Mouse (Mus musculus): ENCODE data around the gene Slc24a2.

The Slc24a2 gene

DNA sequence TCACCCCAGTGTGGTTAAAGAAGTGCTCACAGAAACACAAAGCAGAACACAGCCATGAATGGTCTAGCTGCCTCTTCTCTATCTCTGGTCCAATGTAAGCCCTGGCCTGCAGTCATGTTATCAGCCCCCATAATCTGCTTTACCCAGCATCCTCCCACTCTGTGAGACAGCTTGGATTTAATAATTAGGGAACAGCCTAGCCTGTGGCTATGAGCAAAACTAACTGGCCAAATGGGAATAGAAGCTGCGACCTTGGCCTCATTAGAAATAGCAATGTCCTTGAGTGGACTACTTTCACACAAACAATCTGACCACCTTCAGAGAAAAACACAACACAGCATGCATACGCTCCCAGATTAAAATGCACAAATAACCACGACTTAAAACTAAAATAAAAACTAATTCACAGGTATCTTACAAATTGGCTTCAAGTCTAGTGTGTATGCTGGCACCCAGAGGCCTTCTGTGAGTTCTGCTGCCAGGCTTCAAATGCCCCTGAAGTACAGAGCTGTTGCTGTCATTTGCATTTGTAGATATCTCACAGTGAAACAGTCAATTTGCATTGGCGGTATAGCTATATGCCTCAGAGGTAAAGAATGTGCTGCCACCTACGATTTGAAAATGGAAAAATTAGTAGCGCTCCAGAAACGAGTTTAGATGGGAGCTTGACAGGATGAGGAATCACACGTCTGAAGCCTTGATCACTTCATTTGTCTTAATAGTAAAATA lies 120.8 kb downstream of the Slc24a2 start:
- DNase-seq = no peak

DNA sequence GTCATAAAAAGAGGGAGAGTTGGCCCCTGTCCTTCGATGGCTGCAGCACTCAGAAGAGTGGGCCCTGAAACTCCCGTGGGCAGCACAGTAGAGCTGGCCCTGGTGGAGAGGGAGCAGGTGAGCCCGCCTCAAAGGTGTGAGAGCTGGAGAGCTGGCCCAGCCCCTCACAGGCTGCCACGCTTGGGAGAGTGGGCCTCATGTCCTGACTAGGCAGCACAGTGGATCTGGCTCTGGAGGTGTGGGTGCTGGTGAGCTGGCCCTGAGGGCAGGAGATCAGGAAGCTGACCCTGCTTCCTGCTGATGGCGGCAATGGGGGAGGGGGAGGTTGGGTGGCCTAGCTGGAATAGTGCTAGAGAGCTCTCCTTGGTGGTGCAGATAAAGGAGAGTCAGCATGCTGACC lies 129.3 kb downstream of the Slc24a2 start:
- no peak for DNase-seq

DNA sequence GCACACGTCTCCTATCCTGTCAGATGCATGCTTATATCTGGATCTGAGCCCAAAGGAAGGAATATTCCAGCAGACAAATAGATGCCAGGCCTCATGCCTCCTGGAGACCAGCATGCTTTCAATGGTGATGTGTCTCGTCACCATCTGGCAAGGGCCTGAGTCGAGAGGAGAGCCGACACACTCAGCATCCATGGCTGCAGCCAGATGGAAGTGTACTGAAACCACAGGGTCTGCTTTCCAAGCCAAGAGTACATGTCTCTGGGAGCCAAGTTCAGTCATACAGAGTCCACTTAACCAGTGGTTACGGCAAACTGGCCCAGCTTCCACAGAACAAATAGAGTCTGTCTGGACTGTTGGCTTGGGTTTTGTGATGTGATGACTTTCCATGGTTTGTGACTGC lies 134.1 kb downstream of the Slc24a2 start:
- DNase-seq = no peak

DNA sequence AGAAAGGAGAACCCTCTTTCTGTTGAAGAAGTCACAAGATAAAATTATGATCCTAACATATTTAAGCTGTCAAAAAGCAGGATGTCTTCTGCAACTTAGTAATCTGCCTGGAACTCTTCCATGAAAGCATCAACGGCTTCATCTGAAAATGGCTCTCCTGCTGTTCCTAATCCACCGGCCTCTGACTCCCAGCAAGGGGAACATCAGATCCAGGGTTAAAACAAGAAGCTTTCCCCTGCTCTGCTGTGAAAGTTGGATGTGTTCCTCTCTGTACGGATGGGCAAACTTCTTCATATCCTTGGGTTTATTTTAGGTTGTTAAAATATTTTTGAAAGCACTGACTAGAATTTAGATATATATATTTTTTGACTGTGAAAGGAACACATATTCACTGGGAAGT lies 136.7 kb downstream of the Slc24a2 start:
- no peak for DNase-seq

DNA sequence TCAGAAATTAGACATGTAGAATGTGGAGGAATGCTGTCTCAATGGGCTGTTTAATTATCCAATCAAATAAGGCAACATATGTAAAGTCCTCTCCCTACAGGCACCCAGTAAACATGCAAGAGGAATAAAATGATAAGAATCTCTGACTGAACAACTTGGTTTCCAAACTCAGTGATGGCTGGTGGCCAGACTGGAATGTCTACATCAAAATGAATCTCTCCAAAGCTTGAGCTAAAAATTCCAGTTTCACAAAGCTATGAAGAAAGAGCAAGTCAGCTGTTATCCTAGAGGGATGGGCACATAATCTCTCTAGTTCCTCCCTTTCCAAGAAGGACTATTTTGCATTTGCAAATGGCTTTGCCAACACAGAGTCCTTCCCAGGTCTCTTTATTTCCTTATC lies 139.4 kb downstream of the Slc24a2 start:
- no peak for DNase-seq

DNA sequence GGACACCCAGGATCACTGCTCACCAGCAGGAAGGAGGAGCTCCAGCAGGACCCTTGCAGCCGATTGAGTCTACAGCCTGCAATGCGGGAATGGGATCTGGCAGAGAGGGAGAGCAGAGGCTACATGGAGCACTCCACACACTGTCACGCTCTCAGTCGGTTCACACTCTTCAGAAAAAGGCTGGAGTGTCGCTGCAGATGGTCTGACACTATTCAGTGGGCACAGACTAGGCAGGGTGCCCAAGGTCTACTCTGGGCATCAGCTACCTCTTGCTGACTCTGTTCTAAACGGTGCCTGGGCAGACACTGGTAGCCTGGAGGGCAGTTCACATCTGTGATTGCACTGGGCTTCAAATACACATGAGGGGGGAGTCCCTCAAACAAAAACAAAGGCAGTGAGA lies 141.6 kb downstream of the Slc24a2 start:
- no peak for DNase-seq

DNA sequence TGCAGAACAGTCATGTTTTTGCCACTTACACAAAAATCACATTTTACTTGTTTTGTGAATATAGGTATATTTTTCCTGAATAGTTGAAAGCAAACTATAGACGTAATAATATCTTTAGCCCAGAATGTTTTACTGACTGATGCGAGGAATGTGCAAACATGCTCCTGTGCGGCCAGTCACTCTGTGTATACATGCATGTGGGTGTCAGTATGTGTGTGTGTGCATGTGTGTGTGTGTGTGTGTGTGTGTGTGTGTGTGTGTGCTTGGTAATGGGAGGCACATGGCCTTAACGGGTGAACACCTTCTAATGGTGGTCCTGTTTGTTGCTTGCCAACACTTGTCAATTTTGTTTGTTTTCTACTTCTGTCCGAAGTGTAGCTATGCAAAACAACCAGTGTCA lies 142.7 kb downstream of the Slc24a2 start:
- no peak for DNase-seq

DNA sequence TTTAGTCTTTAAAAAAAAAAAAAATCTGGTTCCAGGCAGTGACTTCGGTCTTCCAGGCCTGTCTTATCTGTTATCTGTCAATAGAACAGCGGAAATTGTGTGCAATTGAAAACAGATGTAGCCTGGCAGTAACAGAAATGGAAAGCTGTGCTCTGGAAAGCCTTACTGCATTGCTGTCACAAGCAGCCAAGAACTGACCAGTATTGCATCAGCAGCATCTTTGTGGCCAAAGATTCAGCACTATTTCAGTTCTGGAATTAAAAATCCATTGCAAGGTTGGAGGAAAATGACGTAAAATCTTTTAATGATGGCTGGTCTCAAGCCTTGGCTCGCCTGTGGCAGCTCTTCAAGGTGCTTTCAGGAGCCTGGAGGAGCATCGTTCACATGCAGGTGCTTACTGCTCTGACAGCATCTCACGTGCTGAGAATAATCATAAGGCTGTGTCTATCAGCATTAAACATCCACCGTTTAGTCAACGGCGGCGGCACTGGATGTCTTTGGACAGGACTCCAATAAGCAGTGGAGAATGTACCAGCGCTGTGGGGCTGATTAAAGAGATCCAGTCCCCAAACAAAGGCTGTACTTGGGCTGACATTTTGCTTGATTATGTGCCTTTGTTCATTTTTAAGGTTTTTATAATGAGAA lies 143.2 kb downstream of the Slc24a2 start:
- DNase-seq = no peak

DNA sequence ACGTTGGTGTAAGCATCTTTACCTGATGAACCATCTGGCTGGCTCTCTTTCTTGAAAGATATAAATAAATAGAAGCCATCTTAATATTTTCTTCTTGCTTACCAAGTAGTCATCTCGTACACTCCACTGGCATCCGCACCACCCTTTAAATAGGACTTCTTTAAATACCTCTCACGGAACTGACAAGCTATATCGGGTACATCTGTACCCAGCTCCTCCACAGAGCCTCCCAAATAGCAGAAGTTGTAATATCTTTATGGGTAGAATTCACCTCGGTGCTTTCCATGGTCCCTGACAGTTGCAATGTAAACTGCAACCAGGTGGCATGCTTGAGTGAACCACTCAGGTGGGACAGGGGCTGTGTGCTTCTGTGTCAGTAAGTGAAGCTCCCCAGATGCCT lies 149.0 kb downstream of the Slc24a2 start:
- no peak for DNase-seq

DNA sequence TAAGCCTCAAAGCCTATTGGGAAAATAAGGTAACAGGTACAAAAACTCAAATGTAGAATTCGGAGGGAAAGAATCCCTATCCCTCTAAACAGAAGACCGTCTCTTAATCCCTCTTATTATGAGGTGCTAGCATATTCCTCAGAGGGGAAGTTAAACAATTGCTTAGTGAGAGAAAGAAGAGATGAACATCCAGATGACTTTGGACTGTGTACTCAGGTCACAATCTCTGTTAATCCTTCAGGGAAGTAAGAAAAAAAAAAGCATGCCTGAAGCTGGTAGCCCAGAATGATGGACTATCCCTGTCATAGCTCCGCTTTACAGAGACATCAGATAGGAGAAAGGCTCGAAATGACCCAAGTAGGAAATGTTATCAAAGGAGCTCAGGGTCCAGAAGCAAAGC lies 151.0 kb downstream of the Slc24a2 start:
- DNase-seq = no peak

DNA sequence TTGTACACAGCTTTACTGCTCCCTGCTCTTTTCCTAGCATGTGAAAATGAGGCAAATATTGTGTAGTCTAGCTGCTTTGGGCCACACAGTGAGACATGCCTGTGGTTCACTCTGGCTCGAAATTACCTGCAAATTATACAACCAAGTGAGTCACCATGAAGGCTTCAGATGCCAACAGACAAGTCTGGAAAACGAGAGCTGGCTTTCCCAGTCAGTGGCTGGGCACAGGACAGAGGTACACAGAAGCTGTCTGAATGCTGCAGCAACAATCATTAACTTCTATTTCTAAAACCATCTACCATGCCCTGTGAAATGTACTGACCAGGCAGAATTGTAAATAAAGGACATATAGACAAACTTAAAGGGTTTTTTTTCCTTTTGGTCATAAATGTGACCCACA lies 151.6 kb downstream of the Slc24a2 start:
- no peak for DNase-seq

DNA sequence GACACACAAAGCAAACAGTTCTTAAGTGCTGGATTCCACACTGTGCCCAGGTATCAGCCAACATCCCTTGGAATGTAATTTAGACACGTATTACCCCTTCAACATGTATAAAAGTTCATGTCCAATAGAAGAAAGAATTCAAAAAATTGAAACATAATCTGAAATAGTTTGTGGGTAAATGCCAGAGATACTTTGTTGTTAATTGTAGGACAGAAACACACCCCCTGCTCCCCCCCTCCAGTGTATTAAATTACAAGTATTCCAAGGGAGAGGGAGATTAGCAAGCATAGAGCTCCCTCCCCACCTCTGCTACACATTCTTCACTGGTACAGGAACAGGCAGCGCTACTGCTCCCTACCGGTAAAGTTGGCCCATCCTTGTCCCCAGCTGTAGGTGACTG lies 154.5 kb downstream of the Slc24a2 start:
- DNase-seq = no peak

DNA sequence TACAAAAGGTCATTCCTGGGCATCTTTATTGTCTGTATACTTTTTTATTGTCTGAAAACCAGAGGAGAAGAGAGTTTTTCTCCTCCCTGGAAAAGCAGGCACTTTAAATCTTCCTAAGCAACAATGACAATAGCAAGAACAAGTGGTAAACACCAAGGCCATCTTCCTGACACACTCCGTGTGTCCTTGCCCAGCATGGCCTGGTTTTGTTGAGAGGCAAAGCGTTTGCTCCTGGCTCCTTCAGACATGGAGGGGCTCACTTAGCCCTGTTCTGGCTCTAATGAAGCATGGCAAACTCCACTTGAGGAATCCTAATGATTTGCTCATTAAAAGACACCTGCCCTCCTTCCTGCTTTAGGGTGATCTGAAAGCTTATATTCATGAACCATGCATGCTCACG lies 162.2 kb downstream of the Slc24a2 start:
- DNase-seq = no peak

DNA sequence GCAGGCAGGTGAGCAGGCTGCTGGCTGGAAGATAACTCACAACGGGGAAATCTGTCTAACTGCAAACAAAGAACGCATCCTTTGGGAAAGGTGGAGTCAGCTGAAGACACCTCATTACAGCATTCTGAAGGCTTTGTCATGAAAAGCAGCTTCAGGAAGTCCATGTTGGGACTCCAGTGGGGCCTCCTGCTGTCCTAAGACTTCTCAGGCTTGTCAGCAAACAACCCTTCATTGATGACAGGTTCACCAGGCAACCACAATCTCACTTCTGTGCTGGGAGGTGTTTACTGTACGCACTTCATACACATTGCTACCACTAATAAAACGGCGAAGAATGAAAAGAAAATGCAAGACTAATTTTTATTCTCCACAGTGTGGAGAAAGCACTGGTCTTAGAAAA lies 165.1 kb downstream of the Slc24a2 start:
- DNase-seq = no peak

DNA sequence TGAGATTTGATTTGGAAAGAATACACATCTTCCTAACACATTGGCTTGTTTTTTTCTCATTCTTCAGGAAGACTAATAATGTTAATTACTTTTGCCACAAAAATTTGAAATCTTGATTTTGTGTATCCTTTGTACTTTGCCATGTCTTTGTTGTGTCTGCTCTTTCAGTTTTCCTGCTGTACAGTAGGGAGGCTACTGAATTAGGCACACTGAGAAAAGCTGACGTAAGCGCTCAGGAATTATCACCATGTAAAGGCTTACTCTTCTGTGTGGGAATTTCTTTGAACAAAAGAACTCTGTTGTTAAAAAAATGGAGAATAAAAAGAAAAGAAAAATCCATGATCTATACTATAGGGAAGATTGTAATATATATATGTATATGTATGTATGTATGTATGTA lies 165.7 kb downstream of the Slc24a2 start:
- no peak for DNase-seq

DNA sequence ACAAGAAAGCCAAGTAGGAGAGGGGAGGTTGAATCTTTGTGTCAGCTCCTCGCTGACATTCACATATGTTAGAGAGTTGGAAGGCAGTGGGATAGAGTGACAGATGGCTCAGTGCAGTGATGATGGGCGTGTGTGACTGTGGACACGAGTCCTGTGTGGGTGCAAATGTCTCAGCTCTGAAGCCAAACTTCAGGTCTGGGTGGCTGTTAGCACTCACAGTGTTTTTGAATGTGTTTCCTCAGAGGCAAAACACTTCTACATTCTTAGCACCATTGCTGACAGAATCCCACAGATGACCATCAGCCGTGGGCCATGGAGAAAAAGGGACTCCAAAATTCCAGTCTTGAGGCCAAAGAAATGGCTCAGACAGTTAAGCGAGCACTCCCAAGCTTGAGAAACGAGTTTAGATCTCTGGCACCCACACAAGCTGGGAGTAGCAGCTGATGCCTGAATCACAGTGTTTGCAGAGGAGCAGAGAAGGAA lies 167.5 kb downstream of the Slc24a2 start:
- no peak for DNase-seq

DNA sequence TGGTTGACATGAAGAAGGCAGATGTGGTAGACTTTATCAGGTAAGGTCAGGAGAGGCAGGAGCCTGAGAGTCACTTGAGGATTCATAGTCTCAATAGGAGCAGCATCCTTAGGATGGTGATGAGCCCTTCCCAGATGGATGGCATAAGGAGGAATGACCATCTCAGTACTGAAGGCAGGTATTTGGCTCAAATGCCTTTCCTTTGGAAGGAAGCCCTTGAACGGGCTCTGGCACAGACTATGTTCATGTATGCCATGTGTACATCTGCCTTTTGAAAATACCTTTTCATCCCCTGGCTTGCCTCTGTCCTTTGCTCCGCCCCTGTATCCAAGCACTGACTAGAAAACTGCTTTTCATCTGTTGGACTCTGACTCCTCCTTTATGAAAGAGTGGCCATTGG lies 168.6 kb downstream of the Slc24a2 start:
- no peak for DNase-seq

DNA sequence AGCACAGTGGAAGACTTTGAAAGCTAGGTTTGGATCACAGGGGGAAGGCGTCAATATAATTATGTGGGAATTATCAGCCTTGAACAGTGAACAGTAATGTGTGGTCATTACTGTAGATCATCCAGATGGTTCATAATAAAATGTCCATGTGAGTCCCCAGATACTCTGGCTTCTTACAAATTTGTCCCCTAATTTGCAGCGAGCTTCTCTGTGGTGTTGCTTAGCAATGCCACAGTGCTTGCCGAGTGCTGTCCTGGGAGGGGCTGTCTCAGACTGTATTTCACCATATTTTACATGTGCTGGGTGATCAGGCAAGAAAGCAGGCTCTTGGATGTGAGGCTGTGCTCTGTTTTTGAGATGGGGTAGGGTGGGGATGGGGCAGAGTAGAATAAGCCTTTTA lies 172.7 kb downstream of the Slc24a2 start:
- no peak for DNase-seq

DNA sequence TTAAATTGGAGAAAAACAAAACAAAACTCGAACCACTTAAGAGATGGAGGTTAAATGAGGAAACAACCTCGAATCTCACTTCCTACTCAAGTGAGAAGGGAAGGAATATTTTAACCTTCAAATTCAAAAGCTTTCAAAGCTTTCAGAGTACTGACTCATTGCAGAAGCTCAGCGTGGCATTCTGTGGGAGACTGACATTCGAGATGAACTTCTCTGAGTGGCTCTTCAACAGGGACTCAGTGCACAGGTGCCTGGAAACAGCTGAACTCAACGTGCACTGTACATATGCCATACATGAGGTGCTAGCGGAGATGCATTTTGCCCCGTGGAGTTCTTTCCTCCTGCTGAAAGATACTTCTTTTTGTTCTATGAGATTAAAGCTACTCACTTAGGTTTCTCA lies 174.5 kb downstream of the Slc24a2 start:
- no peak for DNase-seq

DNA sequence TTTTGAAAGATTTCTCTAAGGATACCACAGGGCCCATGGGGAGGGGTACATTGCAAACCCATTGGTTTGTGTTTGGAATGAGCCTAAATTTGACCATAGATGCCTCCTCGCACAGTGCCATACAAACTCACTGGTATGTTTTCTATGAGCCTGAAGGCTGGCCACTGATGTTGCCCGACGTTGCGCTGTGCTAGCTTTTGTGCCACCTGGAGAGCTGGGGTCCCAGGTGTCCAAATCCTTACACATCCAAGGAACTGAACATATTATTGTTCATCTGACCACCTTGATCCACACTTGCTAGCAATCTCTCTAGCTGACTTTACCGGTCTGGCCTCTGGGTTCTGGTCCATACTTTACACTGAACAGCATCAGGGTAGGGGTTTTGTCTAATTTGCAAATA lies 177.4 kb downstream of the Slc24a2 start:
- no peak for DNase-seq

DNA sequence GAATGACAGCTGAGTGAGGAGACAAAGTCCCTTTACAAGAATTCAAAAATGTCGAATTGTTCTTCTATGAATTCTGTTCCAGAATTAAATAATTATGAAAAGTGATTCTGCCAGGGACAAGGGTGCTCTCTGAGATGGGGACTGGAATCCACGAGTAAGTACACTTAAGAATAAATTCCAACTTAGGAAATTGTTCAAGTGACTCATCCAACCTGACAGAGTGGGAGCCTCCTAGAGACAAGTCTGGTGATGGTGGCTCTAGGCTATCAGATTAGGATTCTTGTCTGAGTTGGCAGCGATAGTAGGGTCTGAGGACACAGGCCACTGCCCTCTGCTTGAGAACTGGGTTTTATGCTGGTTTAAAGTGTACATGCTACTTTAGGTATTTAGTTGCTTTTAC lies 181.2 kb downstream of the Slc24a2 start:
- no peak for DNase-seq

DNA sequence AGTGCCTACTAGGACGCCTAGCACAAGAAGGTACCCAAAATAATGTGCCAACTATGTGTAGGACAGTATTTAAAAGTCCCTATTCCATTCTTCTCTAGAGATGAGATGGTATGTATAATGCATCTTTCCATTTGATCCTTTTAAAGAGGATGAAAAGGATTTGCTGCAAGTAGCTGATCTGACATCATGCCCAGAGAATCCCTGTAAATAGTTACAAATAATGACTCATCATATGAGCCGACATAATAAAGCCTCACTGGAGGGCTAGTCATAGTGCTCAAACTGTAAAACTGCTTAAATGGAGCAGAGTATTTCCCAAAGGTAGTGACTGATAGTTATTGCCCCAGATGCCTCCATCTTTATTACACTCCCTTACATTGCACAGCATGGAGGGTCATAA lies 183.1 kb downstream of the Slc24a2 start:
- DNase-seq = no peak

DNA sequence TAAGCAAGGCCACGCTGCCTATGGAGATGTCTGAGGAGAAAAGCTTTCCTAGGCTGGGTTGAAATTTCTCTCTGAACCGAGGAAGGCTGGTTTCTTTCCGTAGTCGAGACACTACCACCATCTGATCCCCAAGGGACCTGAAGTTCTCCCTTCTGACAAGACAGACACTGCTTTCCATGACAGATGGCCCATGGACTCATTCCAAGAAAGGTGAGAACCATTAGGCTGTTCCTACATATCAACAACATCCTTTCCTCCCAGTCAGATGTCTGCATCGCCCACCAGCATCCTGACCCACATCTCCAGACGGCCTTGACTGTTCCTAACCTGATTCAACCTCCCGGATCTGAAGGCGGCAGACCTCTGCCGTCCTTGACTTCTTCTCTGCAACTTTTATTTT lies 187.0 kb downstream of the Slc24a2 start:
- DNase-seq = no peak

DNA sequence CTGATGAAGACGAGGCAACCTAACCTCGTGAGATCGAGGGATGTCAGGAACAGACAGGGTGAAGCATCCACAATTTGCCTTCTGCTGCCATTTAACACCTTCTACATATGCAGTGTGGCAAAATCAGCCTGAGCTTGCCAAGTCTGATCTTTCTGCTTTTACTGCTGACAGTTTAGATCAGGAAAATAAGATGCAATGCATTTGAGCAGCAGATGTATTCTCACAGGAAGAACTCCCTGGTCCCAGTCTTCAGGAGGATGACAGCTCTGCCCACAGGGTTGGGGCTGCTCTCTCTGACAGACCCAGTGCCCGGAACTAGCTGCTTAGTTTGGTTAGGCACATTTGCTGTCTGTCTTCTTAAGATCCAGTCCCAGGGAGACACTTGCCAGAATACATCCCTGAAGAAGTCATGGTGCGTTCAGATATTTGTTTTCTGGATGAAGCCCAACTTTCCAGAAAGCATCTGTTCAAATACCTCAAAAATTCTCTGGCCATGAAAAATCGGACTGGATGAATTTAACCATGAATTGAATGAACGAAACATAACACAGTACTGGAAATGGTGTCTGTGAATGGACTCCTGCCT lies 188.8 kb downstream of the Slc24a2 start:
- DNase-seq = no peak

DNA sequence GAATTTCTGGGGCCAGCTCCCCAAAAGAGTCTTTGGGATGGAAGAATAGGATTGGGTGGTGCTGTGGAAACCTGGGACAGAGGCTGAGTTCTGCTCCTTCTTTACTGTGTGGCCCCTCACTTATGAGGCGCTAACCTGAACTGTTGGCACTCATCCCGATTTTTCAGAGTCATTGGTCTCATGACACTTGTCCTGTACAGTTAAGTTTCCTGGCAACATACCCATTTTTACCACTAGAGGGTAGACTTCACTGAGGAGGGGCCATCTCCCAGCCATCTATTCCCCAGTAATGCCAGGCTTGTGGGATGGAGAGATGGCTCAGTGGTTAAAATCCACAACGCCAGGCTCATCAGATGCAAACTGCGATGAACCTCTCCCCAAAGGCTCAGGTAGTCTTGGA lies 192.7 kb downstream of the Slc24a2 start:
- DNase-seq = no peak
